Mouse (Mus musculus): Measurements from ENCODE around the gene Qpctl. TPM values are rescaled to one million over a fixed set of nuclear protein-coding genes. Genes with fewer than 3 reads are reported as not detected.

Gene Qpctl
- polyA plus RNA-seq, 1 experiment from 2014 or later = 22.5 TPM

DNA sequence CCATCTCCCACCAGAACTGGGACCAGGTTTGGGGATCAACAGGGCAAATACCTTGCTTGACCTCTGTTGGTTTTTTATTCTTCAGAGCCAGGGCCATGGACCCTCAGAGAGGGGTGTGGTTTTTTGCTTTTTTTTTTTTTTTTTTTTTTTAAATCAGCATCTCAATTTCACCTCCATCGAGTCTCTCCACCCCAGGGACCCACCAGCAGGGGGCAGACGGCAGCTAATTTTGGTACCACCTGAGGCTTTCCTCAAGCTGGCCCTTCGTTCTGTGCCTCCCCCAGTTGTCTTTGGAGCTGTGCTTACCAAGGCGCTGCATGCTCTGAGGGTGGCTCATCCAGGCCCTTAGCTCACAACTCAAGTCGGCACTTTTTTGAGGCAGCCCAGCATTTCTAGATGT is 11.7 kb downstream of the Qpctl start:
- ATAC-seq = no peak
- H3K36me3 ChIP-seq = peaks cover 75% of the 10 kb centered on the region
- H3K9ac ChIP-seq (replicated peaks) = no peak overlapping the region
- H3K4me3 ChIP-seq (replicated peaks) = no peak overlapping the region
- no peaks in the 10 kb centered on the region for H3K9me3 ChIP-seq
- 0 out of 2 replicates have a peak, but pooled peaks cover 4% of the 10 kb centered on the region for H3K4me1 ChIP-seq (replicated peaks)
- H3K27me3 ChIP-seq = no peaks in the 10 kb centered on the region
- H3K27ac ChIP-seq = no peak overlapping the region
- H3K4me2 ChIP-seq (replicated peaks) = no peak overlapping the region
- 52% methylated on average over 5 of the region's 5 CpGs for WGBS

- Histone ChIP-seq H3K9ac (replicated peaks) (no peak overlapping the region), H3K4me1 (replicated peaks) (peaks cover 8% of the 10 kb centered on the region), H3K9me3 (no peaks in the 10 kb centered on the region), H3K4me2 (replicated peaks) (no peak overlapping the region), H3K36me3 (peaks cover 69% of the 10 kb centered on the region), H3K27ac (no peak overlapping the region), H3K4me3 (replicated peaks) (no peak overlapping the region), H3K27me3 (no peaks in the 10 kb centered on the region)
- ATAC-seq = no peak
- 92% methylated on average over 38 of the region's 38 CpGs for WGBS
These were observed 12.3 kb downstream of the Qpctl start for GRCm38 (mm10) chr7:19136673-19137334.

- Histone ChIP-seq H3K27ac (no peak overlapping the region), H3K36me3 (peaks cover 65% of the 10 kb centered on the region), H3K4me3 (replicated peaks) (no peak overlapping the region), H3K4me1 (replicated peaks) (peaks cover 10% of the 10 kb centered on the region), H3K27me3 (no peaks in the 10 kb centered on the region), H3K9ac (replicated peaks) (no peak overlapping the region), H3K4me2 (replicated peaks) (no peak overlapping the region), H3K9me3 (no peaks in the 10 kb centered on the region)
- no peak for ATAC-seq
- WGBS = 95% methylated on average over 13 of the region's 13 CpGs
These were observed 12.9 kb downstream of the Qpctl start for GRCm38 (mm10) chr7:19136168-19136567.

GRCm38 (mm10) chr7:19131324-19131848 is 17.7 kb downstream of the Qpctl start:
- Histone ChIP-seq H3K36me3 (peaks cover 30% of the 10 kb centered on the region), H3K27ac (peak overlapping the region; percentile 94), H3K4me3 (replicated peaks) (peak overlapping the region; percentile 44), H3K9ac (replicated peaks) (peak overlapping the region; percentile 67), H3K9me3 (no peaks in the 10 kb centered on the region), H3K4me2 (replicated peaks) (peak overlapping the region; percentile 55), H3K27me3 (no peaks in the 10 kb centered on the region), H3K4me1 (replicated peaks) (peaks cover 19% of the 10 kb centered on the region)
- peak; percentile 99 for ATAC-seq
- WGBS = under 1% methylated on average over 39 of the region's 39 CpGs

GRCm38 (mm10) chr7:19130657-19131056 is 18.4 kb downstream of the Qpctl start:
- Histone ChIP-seq H3K27ac (peak overlapping the region; percentile 94), H3K9ac (replicated peaks) (peak overlapping the region; percentile 67; the same call in 1 of the 2 replicates), H3K9me3 (no peaks in the 10 kb centered on the region), H3K4me3 (replicated peaks) (peak overlapping the region; percentile 44), H3K4me1 (replicated peaks) (peaks cover 19% of the 10 kb centered on the region), H3K4me2 (replicated peaks) (peak overlapping the region; percentile 55), H3K36me3 (peaks cover 23% of the 10 kb centered on the region), H3K27me3 (no peaks in the 10 kb centered on the region)
- whole genome bisulfite sequencing = 34% methylated on average over 4 of the region's 4 CpGs
- peak; percentile 1; the same call in 1 of the 2 replicates for ATAC-seq

DNA sequence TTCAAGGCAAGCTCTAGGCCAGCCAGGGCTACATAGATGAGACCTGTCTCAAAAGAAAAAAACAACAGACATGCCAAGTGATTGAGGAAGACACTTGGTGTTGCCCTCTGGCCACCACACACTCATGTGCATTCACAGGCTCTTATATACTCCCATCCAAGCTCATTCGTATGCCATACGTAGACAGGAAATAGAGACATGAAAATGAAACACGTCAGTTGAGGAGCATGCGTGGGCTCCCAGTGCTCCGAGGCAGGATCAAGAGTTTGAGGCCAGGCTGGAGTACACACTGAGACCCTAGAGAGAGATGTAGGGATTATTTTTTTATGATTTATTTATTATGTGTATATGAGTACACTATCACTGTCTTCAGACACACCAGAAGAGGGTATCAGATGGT is 19.7 kb downstream of the Qpctl start:
- Histone ChIP-seq H3K27ac (no peak overlapping the region), H3K9me3 (no peaks in the 10 kb centered on the region), H3K36me3 (peaks cover 12% of the 10 kb centered on the region), H3K27me3 (no peaks in the 10 kb centered on the region), H3K9ac (replicated peaks) (no peak overlapping the region), H3K4me1 (replicated peaks) (peaks cover 19% of the 10 kb centered on the region), H3K4me3 (replicated peaks) (no peak overlapping the region), H3K4me2 (replicated peaks) (no peak overlapping the region)
- ATAC-seq = no peak
- WGBS = 94% methylated on average over 5 of the region's 5 CpGs

DNA sequence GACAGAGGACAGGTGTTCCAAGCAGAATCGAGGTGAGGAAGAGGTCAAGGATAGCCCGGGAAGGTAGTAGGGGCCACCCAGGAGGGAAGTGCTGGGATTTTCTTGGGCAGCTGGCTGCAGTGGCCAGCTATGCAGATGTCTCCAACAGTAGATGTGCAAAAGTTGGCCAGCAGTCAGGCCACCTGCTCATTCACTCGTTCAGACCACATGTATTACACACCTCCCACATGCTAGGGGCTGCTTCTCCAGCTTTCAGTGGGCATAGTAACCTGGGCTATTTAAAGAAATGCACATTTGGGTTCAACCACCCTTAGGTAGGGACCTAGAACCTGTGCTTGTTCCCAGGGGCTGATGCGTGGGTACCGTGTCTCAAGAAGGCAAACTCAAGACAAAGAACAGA is 21.3 kb downstream of the Qpctl start:
- Histone ChIP-seq H3K27ac (no peak overlapping the region), H3K9me3 (no peaks in the 10 kb centered on the region), H3K4me1 (replicated peaks) (peaks cover 15% of the 10 kb centered on the region), H3K4me3 (replicated peaks) (no peak overlapping the region), H3K9ac (replicated peaks) (no peak overlapping the region), H3K36me3 (peaks cover 12% of the 10 kb centered on the region), H3K27me3 (no peaks in the 10 kb centered on the region), H3K4me2 (replicated peaks) (no peak overlapping the region)
- 90% methylated on average over 5 of the region's 5 CpGs for WGBS
- no peak for ATAC-seq

- no peak overlapping the region for H3K27ac ChIP-seq
- no peak overlapping the region for H3K9ac ChIP-seq (replicated peaks)
- H3K9me3 ChIP-seq = no peaks in the 10 kb centered on the region
- ATAC-seq = no peak
- no peak overlapping the region for H3K4me3 ChIP-seq (replicated peaks)
- peaks cover 12% of the 10 kb centered on the region for H3K36me3 ChIP-seq
- no peaks in the 10 kb centered on the region for H3K27me3 ChIP-seq
- 91% methylated on average over 6 of the region's 6 CpGs for WGBS
- H3K4me2 ChIP-seq (replicated peaks) = no peak overlapping the region
- H3K4me1 ChIP-seq (replicated peaks) = peaks cover 18% of the 10 kb centered on the region
These were observed 24.4 kb downstream of the Qpctl start for GRCm38 (mm10) chr7:19124713-19125112.

DNA sequence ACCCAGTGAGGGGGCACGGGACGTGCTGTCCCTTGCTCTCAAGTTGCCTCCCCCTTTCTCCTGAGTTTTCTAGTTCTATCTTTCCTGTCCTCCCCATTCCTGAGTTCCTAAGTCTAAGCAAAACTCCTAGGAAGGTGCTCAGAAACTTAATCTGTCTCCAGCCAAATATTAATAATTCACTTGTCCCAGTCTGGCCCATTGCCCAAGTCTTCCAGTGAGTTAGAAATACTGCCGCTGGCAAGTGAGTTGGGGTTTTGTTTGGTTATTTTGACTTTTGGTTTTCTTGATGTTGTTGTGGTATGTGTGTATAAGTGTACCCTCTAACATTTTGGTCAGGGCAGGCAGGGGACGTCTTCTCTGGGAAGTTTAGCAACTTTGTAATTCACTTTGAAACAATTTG is 27.4 kb downstream of the Qpctl start:
- Histone ChIP-seq H3K4me1 (replicated peaks) (peaks cover 23% of the 10 kb centered on the region), H3K9ac (replicated peaks) (no peak overlapping the region), H3K9me3 (no peaks in the 10 kb centered on the region), H3K27ac (no peak overlapping the region), H3K27me3 (peaks cover 12% of the 10 kb centered on the region), H3K4me2 (replicated peaks) (no peak overlapping the region), H3K36me3 (no peaks in the 10 kb centered on the region), H3K4me3 (replicated peaks) (no peak overlapping the region)
- no peak for ATAC-seq
- WGBS = 94% methylated on average over 4 of the region's 4 CpGs

DNA sequence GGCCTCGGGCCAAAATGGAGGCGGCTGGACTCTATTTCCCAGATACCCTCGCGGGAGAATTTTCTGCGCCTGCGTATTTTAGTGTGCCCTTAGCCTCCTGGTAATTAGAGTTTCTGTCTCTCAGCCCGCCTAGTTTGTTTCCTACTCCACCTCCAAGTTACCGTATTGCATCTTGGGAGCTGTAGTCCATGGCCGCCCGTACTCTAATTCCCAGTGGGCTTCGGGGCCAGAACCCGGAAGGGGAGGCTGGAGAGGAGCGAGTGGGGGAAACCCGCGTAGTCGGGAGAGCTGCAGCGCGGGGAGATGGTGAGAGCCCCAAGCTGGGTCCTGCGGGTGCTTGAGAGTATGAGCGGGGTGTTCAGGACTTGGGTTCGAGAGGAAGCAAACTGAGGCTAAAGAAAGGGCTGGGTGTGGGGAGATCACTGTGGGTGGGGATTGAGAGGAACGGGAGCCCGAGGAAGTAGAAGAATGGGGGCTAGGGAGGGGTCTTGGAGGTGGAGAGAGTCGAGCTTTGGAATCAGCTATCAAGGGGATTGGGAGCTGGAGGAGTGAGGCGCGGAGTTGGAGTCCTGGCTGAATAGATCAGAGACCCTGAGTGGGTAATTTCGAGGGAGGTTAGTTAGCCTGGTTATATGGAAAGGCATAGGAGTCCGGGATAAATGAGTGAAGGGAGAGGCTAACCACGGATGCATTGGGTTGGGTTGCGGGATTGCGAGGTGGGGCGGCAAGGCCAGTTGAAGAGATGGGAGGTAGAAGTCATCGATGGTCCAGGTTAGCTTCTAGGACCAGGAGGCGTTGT is 29.3 kb downstream of the Qpctl start, which contains the start of gene Fbxo46:
Gene Fbxo46 (plus strand): TSS at position 229 of the 799 bp plus-strand sequence.
- H3K4me3 ChIP-seq (replicated peaks) = peak within 1 kb of the TSS; percentile 62
- H3K9me3 ChIP-seq = no peaks in the 10 kb centered on the region
- ATAC-seq = peak; percentile 97
- H3K36me3 ChIP-seq = no peaks in the 10 kb centered on the region
- H3K4me1 ChIP-seq (replicated peaks) = peaks cover 23% of the 10 kb centered on the region
- peak within 1 kb of the TSS; percentile 85 for H3K4me2 ChIP-seq (replicated peaks)
- 3% methylated on average over 34 of the region's 34 CpGs for WGBS
- peaks cover 12% of the 10 kb centered on the region for H3K27me3 ChIP-seq
- H3K9ac ChIP-seq (replicated peaks) = peak within 1 kb of the TSS; percentile 80
- peak within 1 kb of the TSS; percentile 55; the same call in 1 of the 2 replicates for H3K27ac ChIP-seq

DNA sequence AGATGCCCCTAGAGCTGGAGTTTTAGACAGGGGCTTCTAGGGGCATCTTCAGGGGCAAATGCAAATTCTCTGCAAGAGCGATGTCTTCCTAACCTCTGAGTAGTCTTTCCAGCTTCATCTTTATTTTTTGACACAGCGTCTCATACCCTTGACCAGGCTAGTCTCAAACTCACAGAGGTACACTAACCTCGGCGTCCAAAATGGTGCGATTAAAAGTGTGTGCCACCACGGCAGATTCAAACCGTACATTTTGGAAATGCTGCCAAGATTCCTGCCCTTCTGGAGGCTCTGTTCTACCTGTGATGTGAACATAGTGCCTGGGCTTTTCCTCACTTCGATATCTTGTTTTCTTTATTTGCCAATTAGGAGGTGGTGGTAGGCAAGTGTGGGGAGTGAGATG is 30.0 kb downstream of the Qpctl start:
- Histone ChIP-seq H3K9ac (replicated peaks) (no peak overlapping the region), H3K27me3 (peaks cover 12% of the 10 kb centered on the region), H3K27ac (no peak overlapping the region), H3K4me2 (replicated peaks) (no peak overlapping the region), H3K36me3 (no peaks in the 10 kb centered on the region), H3K4me1 (replicated peaks) (peaks cover 23% of the 10 kb centered on the region), H3K9me3 (no peaks in the 10 kb centered on the region), H3K4me3 (replicated peaks) (no peak overlapping the region)
- 94% methylated on average over 8 of the region's 8 CpGs for WGBS
- ATAC-seq = peak; percentile 35
